Mouse (Mus musculus): Measurements from ENCODE around the gene 1700042G07Rik. TPM values are rescaled to one million over a fixed set of nuclear protein-coding genes. Genes with fewer than 3 reads are reported as not detected.

The 1700042G07Rik gene
- total RNA-seq (2017) = not detected in 2 replicates

GRCm38 (mm10) chr4:116173072-116173471 lies at the start of gene 1700042G07Rik, which contains the start of gene Gm49337:
1700042G07Rik (plus strand) TSS chr4:116173372.
Gm49337 (plus strand) TSS chr4:116173384.
- ATAC-seq (ENCODE audit: extremely low read depth, insufficient number of reproducible peaks, low FRiP score, poor library complexity, severe bottlenecking) = no peak

- ATAC-seq (ENCODE audit: extremely low read depth, insufficient number of reproducible peaks, low FRiP score, poor library complexity, severe bottlenecking) = peak; percentile 95
Observed at GRCm38 (mm10) chr4:116123602-116124519, 49.3 kb upstream of the 1700042G07Rik start, which contains the start of the genes Rad54l and Pomgnt1. Rad54l (minus strand) TSS chr4:116123690. Pomgnt1 (plus strand) TSS chr4:116123840.

GRCm38 (mm10) chr4:116125803-116126386 lies 47.3 kb upstream of the 1700042G07Rik start:
- ATAC-seq (ENCODE audit: extremely low read depth, insufficient number of reproducible peaks, low FRiP score, poor library complexity, severe bottlenecking) = no peak

- ATAC-seq (ENCODE audit: extremely low read depth, insufficient number of reproducible peaks, low FRiP score, poor library complexity, severe bottlenecking) = no peak
Observed at GRCm38 (mm10) chr4:116127956-116128355, 45.2 kb upstream of the 1700042G07Rik start.

- ATAC-seq (ENCODE audit: extremely low read depth, insufficient number of reproducible peaks, low FRiP score, poor library complexity, severe bottlenecking) = no peak
Observed at GRCm38 (mm10) chr4:116133126-116133525, 40.0 kb upstream of the 1700042G07Rik start.

GRCm38 (mm10) chr4:116134990-116135389 lies 38.2 kb upstream of the 1700042G07Rik start:
- peak; percentile 57 for ATAC-seq (ENCODE audit: extremely low read depth, insufficient number of reproducible peaks, low FRiP score, poor library complexity, severe bottlenecking)

- ATAC-seq (ENCODE audit: extremely low read depth, insufficient number of reproducible peaks, low FRiP score, poor library complexity, severe bottlenecking) = peak; percentile 69
Observed at GRCm38 (mm10) chr4:116137421-116137996, 35.7 kb upstream of the 1700042G07Rik start.

- ATAC-seq (ENCODE audit: extremely low read depth, insufficient number of reproducible peaks, low FRiP score, poor library complexity, severe bottlenecking) = no peak
Observed at GRCm38 (mm10) chr4:116140801-116141574, 32.2 kb upstream of the 1700042G07Rik start.

- no peak for ATAC-seq (ENCODE audit: extremely low read depth, insufficient number of reproducible peaks, low FRiP score, poor library complexity, severe bottlenecking)
Observed at GRCm38 (mm10) chr4:116141736-116142135, 31.4 kb upstream of the 1700042G07Rik start.

GRCm38 (mm10) chr4:116142269-116142668 lies 30.9 kb upstream of the 1700042G07Rik start:
- ATAC-seq (ENCODE audit: extremely low read depth, insufficient number of reproducible peaks, low FRiP score, poor library complexity, severe bottlenecking) = no peak

GRCm38 (mm10) chr4:116143317-116143811 lies 29.8 kb upstream of the 1700042G07Rik start:
- peak; percentile 15; the same call in 1 of the 2 replicates for ATAC-seq (ENCODE audit: extremely low read depth, insufficient number of reproducible peaks, low FRiP score, poor library complexity, severe bottlenecking)

GRCm38 (mm10) chr4:116143891-116144717 lies 29.1 kb upstream of the 1700042G07Rik start:
- ATAC-seq (ENCODE audit: extremely low read depth, insufficient number of reproducible peaks, low FRiP score, poor library complexity, severe bottlenecking) = peak; percentile 23

- ATAC-seq (ENCODE audit: extremely low read depth, insufficient number of reproducible peaks, low FRiP score, poor library complexity, severe bottlenecking) = no peak
Observed at GRCm38 (mm10) chr4:116149812-116150155, 23.4 kb upstream of the 1700042G07Rik start.

GRCm38 (mm10) chr4:116150156-116150861 lies 22.9 kb upstream of the 1700042G07Rik start:
- peak; percentile 47; the same call in 1 of the 2 replicates for ATAC-seq (ENCODE audit: extremely low read depth, insufficient number of reproducible peaks, low FRiP score, poor library complexity, severe bottlenecking)

GRCm38 (mm10) chr4:116150862-116151221 lies 22.3 kb upstream of the 1700042G07Rik start:
- ATAC-seq (ENCODE audit: extremely low read depth, insufficient number of reproducible peaks, low FRiP score, poor library complexity, severe bottlenecking) = no peak

GRCm38 (mm10) chr4:116151238-116151637 lies 21.9 kb upstream of the 1700042G07Rik start, which contains the start of gene Lurap1:
Lurap1 (minus strand) TSS chr4:116151338.
- ATAC-seq (ENCODE audit: extremely low read depth, insufficient number of reproducible peaks, low FRiP score, poor library complexity, severe bottlenecking) = no peak

GRCm38 (mm10) chr4:116152702-116153101 lies 20.5 kb upstream of the 1700042G07Rik start:
- ATAC-seq (ENCODE audit: extremely low read depth, insufficient number of reproducible peaks, low FRiP score, poor library complexity, severe bottlenecking) = no peak

Measured in neutrophil, adult 5-6 weeks (primary cell).